Mouse (Mus musculus) midbrain, embryonic 15.5 days (tissue): ENCODE results near the gene Dhrs1. TPM values are rescaled to one million over a fixed set of nuclear protein-coding genes. Genes with fewer than 3 reads are reported as not detected.

Source experiments
- ATAC-seq: fragments of 200-750 bp; cut with Nextera tagmentation; replicated peaks from 2 replicates; pipeline ENCODE4 v1.8.0; 2017; ENCODE audit warnings: moderate TSS enrichment
- H3K27ac ChIP-seq: fragments of 300-500 bp; sonication (generic); 2 replicates; pipeline ENCODE4 v1.5.1; 2015; ENCODE audit warnings: mild to moderate bottlenecking, inconsistent platforms
- H3K27me3 ChIP-seq: fragments of 300-500 bp; sonication (generic); replicated peaks from 2 replicates; pipeline ENCODE4 v1.6.1; 2015; ENCODE audit warnings: inconsistent platforms
- H3K36me3 ChIP-seq: fragments of 300-500 bp; sonication (generic); replicated peaks from 2 replicates; pipeline ENCODE4 v1.6.1; 2015; ENCODE audit warnings: inconsistent platforms
- H3K4me1 ChIP-seq: fragments of 300-500 bp; sonication (generic); 2 replicates; pipeline ENCODE4 v1.6.1; 2015; ENCODE audit warnings: inconsistent platforms
- H3K4me2 ChIP-seq: fragments of 300-500 bp; sonication (generic); 2 replicates; pipeline ENCODE4 v1.6.1; 2015; ENCODE audit warnings: inconsistent platforms, mild to moderate bottlenecking, moderate library complexity
- H3K4me3 ChIP-seq: fragments of 300-500 bp; sonication (generic); 2 replicates; pipeline ENCODE4 v1.5.1; 2015; ENCODE audit warnings: mild to moderate bottlenecking, inconsistent platforms
- H3K9ac ChIP-seq: fragments of 300-500 bp; sonication (generic); 2 replicates; pipeline ENCODE4 v1.6.1; 2015; ENCODE audit warnings: mild to moderate bottlenecking, inconsistent platforms
- H3K9me3 ChIP-seq: fragments of 300-500 bp; sonication (generic); 2 replicates; pipeline ENCODE4 v1.6.1; 2016; ENCODE audit warnings: inconsistent platforms
- WGBS: fragments of 180-500 bp; shearing (Covaris S2); methylation state at CpG from one replicate; pipeline ENCODE4 v1.1.7; 2015; ENCODE audit warnings: mixed read lengths; 5-methylcytosine and 5-hydroxymethylcytosine counted together
- polyA plus RNA-seq: library from polyadenylated mRNA; unstranded; fragments of >200 nt; fragmentation: Nextera tagmentation; extraction: Ambion mirVana; gene quantifications from 2 replicates; pipeline ENCODE4 v1.2.1, GENCODE M21; 2015

The Dhrs1 gene
- polyA plus RNA-seq, 1 experiment from 2014 or later, result 61.6 TPM

DNA sequence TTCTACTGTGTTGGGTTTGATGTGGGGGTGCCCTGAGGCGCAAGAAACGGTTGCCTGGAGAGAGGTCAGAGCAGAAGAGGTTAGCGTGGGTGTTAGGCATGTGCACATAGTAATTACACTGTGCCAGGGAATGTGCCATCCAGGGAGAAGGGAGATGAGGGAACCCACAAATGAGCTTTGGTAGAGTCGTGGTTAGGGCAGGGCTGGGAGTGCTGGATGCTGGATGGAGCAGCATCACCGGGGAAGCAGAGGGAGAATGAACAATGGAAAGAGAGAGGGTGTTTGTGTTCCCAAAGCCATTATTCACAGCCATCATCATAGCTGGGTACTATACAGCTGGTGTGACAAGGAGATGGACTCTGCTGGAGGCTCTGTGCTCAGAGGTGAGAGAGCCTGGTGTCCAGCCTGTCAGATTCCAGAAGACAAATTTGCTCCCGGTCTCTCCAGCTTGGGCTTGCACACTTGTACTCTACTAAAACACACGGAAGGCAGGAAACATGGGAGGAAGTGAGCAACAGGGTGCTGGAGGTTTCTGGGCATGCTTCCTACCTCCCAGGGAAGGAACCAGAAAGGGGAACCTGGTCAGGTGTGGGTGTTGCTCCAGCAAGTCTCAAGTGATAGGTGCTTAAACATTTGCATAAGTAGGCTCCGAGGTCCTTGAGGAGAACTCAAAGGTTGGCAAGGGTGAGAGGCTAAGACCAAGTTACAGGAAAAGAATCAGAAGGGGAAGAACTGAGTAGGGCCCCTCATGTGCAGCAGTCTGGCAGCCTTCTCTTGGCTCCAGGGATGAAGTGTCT, 17.4 kb downstream of the Dhrs1 start:
- no peak overlapping the region for H3K4me3 ChIP-seq
- no peaks in the 10 kb centered on the region for H3K27me3 ChIP-seq
- ATAC-seq, result no peak
- no peaks in the 10 kb centered on the region for H3K36me3 ChIP-seq
- no peak overlapping the region for H3K9ac ChIP-seq
- WGBS, result 74% methylated on average over 8 of the region's 8 CpGs
- H3K9me3 ChIP-seq, result no peaks in the 10 kb centered on the region
- H3K4me1 ChIP-seq, result no peaks in the 10 kb centered on the region
- no peak overlapping the region for H3K27ac ChIP-seq
- H3K4me2 ChIP-seq, result no peak overlapping the region

DNA sequence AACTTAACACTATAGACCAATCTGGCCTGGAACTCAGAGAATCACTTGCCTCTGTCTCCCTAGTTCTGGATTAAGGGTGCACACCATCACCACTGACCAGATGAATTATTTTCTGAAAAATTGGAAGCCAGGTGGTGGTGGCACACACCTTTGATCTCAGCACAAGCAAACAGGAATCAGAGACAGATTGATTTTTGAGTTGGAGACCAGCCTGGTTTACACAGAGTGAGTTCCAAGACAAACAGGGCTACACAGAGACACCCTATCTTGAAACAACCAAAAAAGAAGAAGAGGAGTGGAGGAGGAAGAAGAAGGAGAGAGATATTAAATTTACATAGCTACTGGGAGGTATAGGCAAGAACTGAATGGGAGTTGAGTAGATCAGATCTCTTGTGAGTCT, 19.2 kb downstream of the Dhrs1 start:
- no peak overlapping the region for H3K4me2 ChIP-seq
- H3K9ac ChIP-seq, result no peak overlapping the region
- no peaks in the 10 kb centered on the region for H3K27me3 ChIP-seq
- no peak overlapping the region for H3K4me3 ChIP-seq
- no peaks in the 10 kb centered on the region for H3K36me3 ChIP-seq
- no peak for ATAC-seq
- no peaks in the 10 kb centered on the region for H3K9me3 ChIP-seq
- peaks cover 6% of the 10 kb centered on the region for H3K4me1 ChIP-seq
- no peak overlapping the region for H3K27ac ChIP-seq

DNA sequence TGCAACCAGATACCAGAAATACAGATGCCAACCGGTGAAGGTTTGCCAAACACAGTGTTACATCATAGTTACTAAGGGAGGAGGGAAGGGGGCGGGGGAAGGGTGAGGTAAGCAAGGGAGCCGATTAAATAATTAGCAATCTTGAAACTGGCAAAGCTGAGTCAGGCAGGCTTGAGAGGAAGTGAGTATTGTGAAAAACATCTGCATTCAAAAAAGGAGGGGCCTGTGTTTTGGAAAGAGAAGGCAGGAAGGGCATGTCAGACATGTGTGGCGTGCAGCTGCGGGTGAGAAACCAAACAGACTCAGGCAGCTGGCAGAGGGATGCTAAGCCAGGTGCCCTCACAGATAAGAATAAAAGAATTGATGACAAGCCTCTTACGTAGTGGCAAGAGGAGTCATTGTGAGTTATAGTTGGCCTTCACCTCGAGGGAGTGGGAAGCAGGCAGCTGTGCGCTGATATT, 21.0 kb downstream of the Dhrs1 start:
- no peaks in the 10 kb centered on the region for H3K27me3 ChIP-seq
- H3K9ac ChIP-seq, result no peak overlapping the region
- no peaks in the 10 kb centered on the region for H3K9me3 ChIP-seq
- ATAC-seq, result no peak
- no peaks in the 10 kb centered on the region for H3K36me3 ChIP-seq
- 74% methylated on average over 8 of the region's 8 CpGs for WGBS
- H3K4me3 ChIP-seq, result no peak overlapping the region
- no peak overlapping the region for H3K27ac ChIP-seq
- H3K4me1 ChIP-seq, result peaks cover 13% of the 10 kb centered on the region
- no peak overlapping the region for H3K4me2 ChIP-seq

DNA sequence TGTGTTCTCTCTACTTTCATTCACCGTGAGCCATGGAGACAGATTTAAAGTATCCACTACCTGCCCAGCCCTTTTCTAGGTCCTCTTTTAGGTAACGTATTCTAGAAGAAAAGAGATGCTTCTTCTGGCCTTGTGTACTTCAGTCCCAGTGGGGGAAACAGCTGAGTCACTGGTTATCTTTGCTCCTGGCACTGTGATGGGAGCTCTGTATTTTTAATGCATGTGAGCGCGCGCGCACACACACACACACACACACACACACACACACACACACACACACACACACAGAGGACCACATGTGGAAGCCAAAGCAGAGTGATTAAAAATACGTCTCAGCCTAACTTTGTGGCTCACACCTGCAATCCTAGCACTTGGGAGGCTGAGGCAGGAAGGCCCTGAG, 22.1 kb downstream of the Dhrs1 start:
- no peaks in the 10 kb centered on the region for H3K9me3 ChIP-seq
- 95% methylated on average over 7 of the region's 7 CpGs for WGBS
- no peak overlapping the region for H3K27ac ChIP-seq
- no peak for ATAC-seq
- no peaks in the 10 kb centered on the region for H3K36me3 ChIP-seq
- H3K4me1 ChIP-seq, result peaks cover 13% of the 10 kb centered on the region
- no peak overlapping the region for H3K4me2 ChIP-seq
- no peak overlapping the region for H3K4me3 ChIP-seq
- H3K9ac ChIP-seq, result no peak overlapping the region
- H3K27me3 ChIP-seq, result no peaks in the 10 kb centered on the region

DNA sequence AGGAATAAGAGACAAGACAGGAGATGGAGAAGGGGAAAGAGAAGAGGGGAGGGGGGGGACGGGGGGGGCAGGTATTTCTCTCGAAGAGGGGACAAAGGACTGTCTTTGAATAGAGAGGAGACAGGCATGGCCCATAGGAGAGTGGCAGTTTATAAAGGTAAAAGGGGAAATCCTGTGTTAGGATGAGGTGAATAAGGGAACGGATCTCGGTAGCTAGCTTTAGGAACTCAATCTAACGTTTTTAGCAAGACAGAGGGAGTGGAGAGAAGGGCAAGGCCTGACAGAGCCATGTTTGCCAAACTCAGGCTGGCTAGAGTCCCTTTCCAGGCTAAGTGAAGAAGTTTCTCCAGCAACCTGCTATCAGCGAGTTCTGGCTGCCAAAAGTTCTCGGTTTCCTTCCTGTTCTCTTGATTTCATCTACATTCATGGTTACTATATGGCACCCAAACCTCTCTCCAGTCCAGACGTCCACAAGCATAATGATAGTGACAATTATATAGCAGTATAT, 23.0 kb downstream of the Dhrs1 start:
- H3K27ac ChIP-seq, result 0 out of 2 replicates have a peak overlapping the region, but pooled peaks have one; percentile 89
- H3K4me2 ChIP-seq, result peak overlapping the region; percentile 52
- no peaks in the 10 kb centered on the region for H3K27me3 ChIP-seq
- peaks cover 13% of the 10 kb centered on the region for H3K4me1 ChIP-seq
- H3K36me3 ChIP-seq, result no peaks in the 10 kb centered on the region; the same call in 1 of the 2 replicates
- peak; percentile 10 for ATAC-seq
- H3K9me3 ChIP-seq, result no peaks in the 10 kb centered on the region
- 51% methylated on average over 8 of the region's 8 CpGs for WGBS
- peak overlapping the region; percentile 81 for H3K9ac ChIP-seq
- H3K4me3 ChIP-seq, result peak overlapping the region; percentile 82

DNA sequence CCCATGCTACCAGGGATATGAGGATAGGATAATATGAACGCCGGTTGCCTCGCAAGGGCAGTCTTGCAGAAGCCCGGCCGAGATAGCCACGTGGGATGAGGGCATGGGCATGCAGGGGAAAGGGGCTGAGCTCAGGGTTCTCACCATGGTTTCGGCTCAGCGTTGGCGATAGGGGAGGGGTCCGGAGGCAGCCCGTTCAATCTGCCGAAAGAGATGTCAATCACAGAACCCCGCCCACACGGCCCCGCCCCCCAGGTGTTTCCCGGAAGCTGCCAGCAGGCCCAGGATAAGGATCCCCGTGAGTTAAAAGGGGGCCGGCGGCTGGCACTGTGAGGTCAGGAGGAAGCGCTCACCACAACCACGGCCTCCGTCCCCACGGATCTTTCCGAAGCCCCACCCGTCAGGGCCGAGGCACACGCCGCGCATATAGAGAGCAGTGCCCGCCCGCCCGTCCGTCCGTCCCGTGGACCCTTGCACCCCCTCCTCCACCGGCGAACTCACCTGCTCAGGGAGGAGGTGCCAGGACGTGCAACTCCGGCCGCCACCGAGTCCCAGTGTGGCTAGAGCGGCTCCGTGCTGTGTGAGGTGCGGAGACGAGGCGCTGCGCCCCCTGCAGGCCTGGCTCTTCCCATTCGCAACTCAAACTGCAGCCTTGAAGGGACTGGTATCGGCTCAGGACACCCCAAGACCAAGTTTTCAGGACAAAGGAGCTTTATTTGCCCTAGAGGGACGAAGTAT, 23.6 kb downstream of the Dhrs1 start, which contains the start of gene Rabggta:
Gene Rabggta, minus strand, starts transcription at position 564 of the 738 bp plus-strand sequence.
- H3K4me3 ChIP-seq, result peak within 1 kb of the TSS; percentile 82
- under 1% methylated on average over 31 of the region's 50 CpGs for WGBS
- H3K27ac ChIP-seq, result peak within 1 kb of the TSS; percentile 89
- H3K4me2 ChIP-seq, result peak within 1 kb of the TSS; percentile 52
- H3K27me3 ChIP-seq, result no peaks in the 10 kb centered on the region
- peak within 1 kb of the TSS; percentile 81 for H3K9ac ChIP-seq
- ATAC-seq, result peak; percentile 98
- peaks cover 13% of the 10 kb centered on the region for H3K4me1 ChIP-seq
- no peaks in the 10 kb centered on the region; the same call in 1 of the 2 replicates for H3K36me3 ChIP-seq
- H3K9me3 ChIP-seq, result no peaks in the 10 kb centered on the region

DNA sequence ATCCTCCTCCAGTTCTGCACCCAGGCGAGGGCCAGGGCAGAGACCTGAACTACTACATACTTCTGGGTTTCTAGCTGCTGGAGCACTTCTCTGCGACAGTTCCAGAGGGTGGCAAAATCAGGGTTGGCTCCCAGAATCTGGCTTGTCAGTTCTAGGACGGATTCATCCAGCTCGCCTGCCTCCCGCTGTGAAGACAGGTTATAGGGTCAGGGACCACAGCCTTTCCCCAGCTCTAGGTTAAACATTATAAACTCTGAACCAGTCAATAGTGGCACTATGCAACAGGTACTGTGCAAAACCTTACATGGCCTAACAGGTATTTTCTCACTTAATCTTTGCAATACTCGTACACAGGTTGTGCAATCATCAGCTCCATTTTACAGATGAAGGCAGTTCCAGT, 24.4 kb downstream of the Dhrs1 start:
- H3K4me3 ChIP-seq, result peak overlapping the region; percentile 82
- no peaks in the 10 kb centered on the region; the same call in 1 of the 2 replicates for H3K36me3 ChIP-seq
- 77% methylated on average over 6 of the region's 6 CpGs for WGBS
- peak overlapping the region; percentile 52 for H3K4me2 ChIP-seq
- H3K9me3 ChIP-seq, result no peaks in the 10 kb centered on the region
- peaks cover 13% of the 10 kb centered on the region for H3K4me1 ChIP-seq
- H3K9ac ChIP-seq, result peak overlapping the region; percentile 81
- H3K27ac ChIP-seq, result peak overlapping the region; percentile 89; the same call in 1 of the 2 replicates
- no peak for ATAC-seq
- H3K27me3 ChIP-seq, result no peaks in the 10 kb centered on the region

DNA sequence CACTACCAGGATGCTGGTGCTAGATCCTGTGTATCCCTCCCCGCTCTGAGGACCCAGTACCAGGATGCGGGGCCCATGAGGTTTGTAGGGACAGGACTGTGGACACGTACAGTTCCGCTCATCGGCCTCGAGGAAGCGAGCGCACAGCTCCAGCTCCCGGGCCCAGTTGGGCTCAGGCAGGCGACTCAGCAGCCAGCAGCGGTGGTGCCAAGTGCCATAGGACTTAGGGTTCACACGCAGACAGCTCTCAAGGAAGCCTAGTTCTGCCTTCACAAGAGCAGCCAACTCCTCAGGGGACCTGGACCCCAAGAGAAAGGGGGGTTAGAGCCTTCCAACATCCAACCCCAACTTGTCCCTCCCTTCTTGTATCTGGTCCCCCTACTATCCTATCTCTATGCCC, 24.8 kb downstream of the Dhrs1 start:
- Histone ChIP-seq H3K4me1 (peaks cover 13% of the 10 kb centered on the region), H3K27ac (no peak overlapping the region), H3K27me3 (no peaks in the 10 kb centered on the region), H3K9me3 (no peaks in the 10 kb centered on the region), H3K4me3 (no peak overlapping the region; the same call in 1 of the 2 replicates), H3K4me2 (peak overlapping the region; percentile 52; the same call in 1 of the 2 replicates), H3K9ac (0 out of 2 replicates have a peak overlapping the region, but pooled peaks have one; percentile 14), H3K36me3 (no peaks in the 10 kb centered on the region; the same call in 1 of the 2 replicates)
- no peak for ATAC-seq
- 93% methylated on average over 12 of the region's 12 CpGs for WGBS

DNA sequence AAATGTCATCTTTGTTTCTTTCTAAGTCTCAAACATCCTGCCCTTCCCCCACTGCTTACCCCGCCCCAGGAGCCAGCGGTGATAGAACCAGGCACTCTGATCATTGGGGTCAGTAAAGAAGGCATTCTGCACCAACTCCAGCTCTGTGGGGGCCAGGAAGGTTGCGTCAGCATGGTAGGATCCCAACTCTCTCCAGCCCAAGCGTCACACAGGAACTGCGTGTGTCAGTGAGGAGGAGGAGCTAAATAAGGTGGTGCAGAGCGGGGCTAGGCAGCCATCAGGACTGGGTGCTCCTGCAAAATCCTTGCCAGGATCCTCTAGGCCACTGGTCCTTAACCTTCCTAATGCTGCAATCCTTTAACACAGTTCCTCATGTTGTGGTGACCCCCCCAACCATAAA, 25.8 kb downstream of the Dhrs1 start:
- peaks cover 13% of the 10 kb centered on the region for H3K4me1 ChIP-seq
- no peaks in the 10 kb centered on the region; the same call in 1 of the 2 replicates for H3K36me3 ChIP-seq
- no peaks in the 10 kb centered on the region for H3K27me3 ChIP-seq
- H3K9me3 ChIP-seq, result no peaks in the 10 kb centered on the region
- no peak overlapping the region for H3K4me3 ChIP-seq
- no peak overlapping the region for H3K4me2 ChIP-seq
- H3K9ac ChIP-seq, result no peak overlapping the region
- no peak for ATAC-seq
- no peak overlapping the region for H3K27ac ChIP-seq
- 86% methylated on average over 6 of the region's 6 CpGs for WGBS

DNA sequence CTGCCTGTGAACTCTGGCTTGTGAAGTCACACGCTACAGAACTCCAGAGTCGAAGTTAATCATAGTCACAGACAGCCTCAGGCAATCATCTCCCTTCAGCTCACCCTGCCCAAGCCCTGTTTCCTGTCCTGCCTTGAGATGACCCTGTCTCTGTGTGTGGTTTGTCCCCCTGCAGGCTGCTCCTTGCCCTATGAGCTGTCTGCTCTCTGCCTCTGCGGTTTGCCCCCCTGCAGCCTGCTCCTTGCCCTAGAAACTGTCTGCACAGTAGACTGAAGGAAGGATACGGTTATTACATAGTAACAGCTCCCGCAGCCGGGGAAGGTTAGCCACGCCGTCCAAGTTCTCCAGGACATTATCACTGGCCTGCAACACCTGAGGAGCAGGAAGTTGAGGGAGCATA, 28.6 kb downstream of the Dhrs1 start:
- Histone ChIP-seq H3K27me3 (peaks cover 3% of the 10 kb centered on the region; the same call in 1 of the 2 replicates), H3K9ac (no peak overlapping the region), H3K4me3 (no peak overlapping the region), H3K4me1 (peaks cover 8% of the 10 kb centered on the region), H3K4me2 (no peak overlapping the region), H3K9me3 (no peaks in the 10 kb centered on the region), H3K36me3 (no peaks in the 10 kb centered on the region; the same call in 1 of the 2 replicates), H3K27ac (no peak overlapping the region)
- 86% methylated on average over 8 of the region's 8 CpGs for WGBS
- no peak for ATAC-seq

DNA sequence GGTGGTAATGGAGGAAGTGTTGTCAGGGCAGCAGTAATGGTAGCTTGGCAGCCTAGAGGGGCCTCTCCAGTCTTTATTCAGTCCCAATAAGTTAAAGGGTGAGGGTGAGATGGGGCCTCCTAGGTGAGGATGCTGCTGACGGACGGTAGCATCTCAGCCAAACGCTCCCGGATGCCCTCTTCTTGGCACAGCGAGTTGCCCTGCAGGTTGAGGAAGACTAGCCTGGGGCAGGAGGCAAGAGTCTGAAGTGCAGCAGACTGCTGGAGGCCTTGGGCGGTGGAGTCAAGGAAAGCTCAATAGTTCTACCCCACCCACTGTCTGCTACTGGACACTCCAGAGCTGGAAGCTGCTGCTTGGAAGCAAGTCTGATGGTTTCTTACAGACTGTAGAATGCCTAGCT, 29.2 kb downstream of the Dhrs1 start:
- no peak overlapping the region for H3K9ac ChIP-seq
- H3K4me2 ChIP-seq, result no peak overlapping the region
- H3K27ac ChIP-seq, result no peak overlapping the region
- WGBS, result 95% methylated on average over 6 of the region's 6 CpGs
- no peaks in the 10 kb centered on the region for H3K9me3 ChIP-seq
- no peak for ATAC-seq
- H3K27me3 ChIP-seq, result peaks cover 3% of the 10 kb centered on the region; the same call in 1 of the 2 replicates
- H3K4me3 ChIP-seq, result no peak overlapping the region
- peaks cover 7% of the 10 kb centered on the region for H3K4me1 ChIP-seq
- no peaks in the 10 kb centered on the region; the same call in 1 of the 2 replicates for H3K36me3 ChIP-seq

DNA sequence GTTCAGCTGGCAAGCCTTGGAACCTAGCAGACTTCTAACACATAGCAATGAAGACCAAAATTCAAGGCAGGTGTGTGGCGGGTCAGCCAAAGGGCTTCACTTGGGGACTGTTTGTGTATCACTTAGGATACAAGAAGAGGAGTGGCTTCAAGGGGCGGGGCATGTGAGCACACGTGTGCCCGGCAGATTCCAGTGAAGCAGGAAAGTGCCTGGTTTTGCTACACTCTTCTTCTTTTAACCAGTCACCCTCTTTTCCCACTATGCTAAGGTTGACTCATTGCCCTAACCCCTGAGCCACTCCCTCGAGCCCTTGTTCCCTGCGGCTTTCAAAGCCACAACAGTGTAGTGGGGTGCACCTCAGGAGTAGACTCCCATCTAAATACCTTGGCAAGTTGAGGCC, 30.6 kb downstream of the Dhrs1 start:
- Histone ChIP-seq H3K4me1 (no peaks in the 10 kb centered on the region), H3K9ac (no peak overlapping the region), H3K9me3 (no peaks in the 10 kb centered on the region), H3K27ac (no peak overlapping the region), H3K4me2 (no peak overlapping the region), H3K27me3 (peaks cover 3% of the 10 kb centered on the region; the same call in 1 of the 2 replicates), H3K36me3 (no peaks in the 10 kb centered on the region; the same call in 1 of the 2 replicates), H3K4me3 (no peak overlapping the region)
- 40% methylated on average over 6 of the region's 6 CpGs for WGBS
- no peak for ATAC-seq
